8 mouse cellular contexts compared by ENCODE assay signal in genomic region chr2:33131500-33132092, GRCm38 (mm10). TPM values are rescaled to one million over a fixed set of nuclear protein-coding genes. Genes with fewer than 3 reads are reported as not detected.
DNase-seq lines count a peak whose midpoint lies in the region; ATAC-seq and TF ChIP-seq lines count a peak whose summit lies in the region.

Garnl3 (minus strand) TSS chr2:33131654.

- no peak for TF ChIP-seq POLR2A in MEL (IDR thresholded peaks at IDR 0.05; ENCODE audit: control insufficient read depth in 1 of 2, insufficient read depth in 1 of 2, low read depth in 1 of 2, low read length in 2 of 2, poor library complexity in 1 of 2)

- no peak for TF ChIP-seq EP300 in MEL (IDR thresholded peaks at IDR 0.05; ENCODE audit: low read depth in 1 of 2, low read length in 2 of 2)

- peak within 1 kb of the TSS; percentile 98 for H3K4me2 ChIP-seq in forebrain, embryonic 14.5 days (ENCODE audit: low read length)
- peak within 1 kb of the TSS; percentile 100 for H3K4me2 ChIP-seq in lung, embryonic 15.5 days

- H3K9ac ChIP-seq in MEL (ENCODE audit: control insufficient read depth, low read depth, low read length, poor library complexity, severe bottlenecking): peak within 1 kb of the TSS; percentile 13
- H3K9ac ChIP-seq in forebrain, embryonic 14.5 days (ENCODE audit: low read length): peak within 1 kb of the TSS; percentile 77
- peak within 1 kb of the TSS; percentile 37 for H3K9ac ChIP-seq in lung, embryonic 15.5 days

- H3K27me3 ChIP-seq in MEL (ENCODE audit: control insufficient read depth in 1 of 2, insufficient read depth in 2 of 2, low read length in 2 of 2): no peaks in the 10 kb centered on the region
- H3K27me3 ChIP-seq in forebrain, embryonic 14.5 days (replicated peaks; ENCODE audit: control insufficient read depth, insufficient read depth, low read length): 0 out of 2 replicates have a peak, but pooled peaks cover 5% of the 10 kb centered on the region
- peaks cover 19% of the 10 kb centered on the region for H3K27me3 ChIP-seq in lung, embryonic 15.5 days

- H3K9me3 ChIP-seq in MEL (replicated peaks; ENCODE audit: insufficient read depth, low read length): no peaks in the 10 kb centered on the region
- no peaks in the 10 kb centered on the region for H3K9me3 ChIP-seq in forebrain, embryonic 14.5 days (replicated peaks; ENCODE audit: control insufficient read depth, low read length)
- no peaks in the 10 kb centered on the region for H3K9me3 ChIP-seq in lung, embryonic 15.5 days

- H3K27ac ChIP-seq in MEL (ENCODE audit: control insufficient read depth, low read depth, low read length): no peak within 1 kb of the TSS
- no peak within 1 kb of the TSS; the same call in 1 of the 2 replicates for H3K27ac ChIP-seq in forebrain, embryonic 14.5 days (ENCODE audit: low read depth, low read length)
- H3K27ac ChIP-seq in lung, embryonic 15.5 days: peak within 1 kb of the TSS; percentile 82

- H3K4me1 ChIP-seq in MEL (ENCODE audit: control insufficient read depth in 1 of 2, insufficient read depth in 2 of 2, low read length in 2 of 2): peaks cover 4 to 14% of the 10 kb centered on the region in 2 experiments
- H3K4me1 ChIP-seq in forebrain, embryonic 14.5 days (ENCODE audit: control insufficient read depth, insufficient read depth, low read length): peaks cover 8% of the 10 kb centered on the region
- peaks cover 18% of the 10 kb centered on the region for H3K4me1 ChIP-seq in lung, embryonic 15.5 days

- peak; percentile 29 for ATAC-seq in forebrain, embryonic 14.5 days
- peak; percentile 4 to 15; a peak in 3 of 4 replicates for ATAC-seq in hematopoietic stem cell, adult 5-6 weeks (replicated peaks in 1 of 2; ENCODE audit: insufficient read depth in 1 of 2, low FRiP score in 2 of 2, low TSS enrichment in 1 of 2, low read depth in 1 of 2, poor library complexity in 2 of 2, severe bottlenecking in 2 of 2)
- ATAC-seq in lung, embryonic 15.5 days (ENCODE audit: borderline replicate concordance, extremely low read depth, low FRiP score, low TSS enrichment): peak; percentile 6; the same call in 1 of the 2 replicates

- TF ChIP-seq RAD21 in MEL (IDR thresholded peaks at IDR 0.05; ENCODE audit: low read depth, low read length): peak; percentile 35

- under 1% methylated on average over 22 of the region's 22 CpGs for WGBS in forebrain, embryonic 14.5 days
- under 1% methylated on average over 22 of the region's 22 CpGs for WGBS in lung, embryonic 15.5 days

- H3K79me2 ChIP-seq in MEL (ENCODE audit: control insufficient read depth, insufficient read depth, low read length, poor library complexity): no peaks in the 10 kb centered on the region

- peak; percentile 84 for DNase-seq in MEL (ENCODE audit: low read depth, low spot score)
- DNase-seq in brain, embryonic 18.5 days (ENCODE audit: low read depth, low spot score): peak; percentile 26
- DNase-seq in forebrain, embryonic 14.5 days (ENCODE audit: low spot score): peak; percentile 66
- DNase-seq in layer of hippocampus, adult 9-11 months: peak; percentile 81
- DNase-seq in ovary, postnatal 36 days (ENCODE audit: low spot score): peak; percentile 57
- peak; percentile 39 for DNase-seq in urinary bladder, postnatal 25 days (ENCODE audit: low spot score)

- peak within 1 kb of the TSS; percentile 61 to 82 for H3K4me3 ChIP-seq in MEL (ENCODE audit: control insufficient read depth in 1 of 2, insufficient read depth in 1 of 2, low read depth in 2 of 2, low read length in 2 of 2)
- peak within 1 kb of the TSS; percentile 66 for H3K4me3 ChIP-seq in forebrain, embryonic 14.5 days (ENCODE audit: low read depth, low read length)
- H3K4me3 ChIP-seq in lung, embryonic 15.5 days: peak within 1 kb of the TSS; percentile 80

- peak; percentile 42 to 64 (median 61) for TF ChIP-seq CTCF in MEL (IDR thresholded peaks at IDR 0.05 in 2 of 3, conservative IDR thresholded peaks at IDR 0.05 in 1 of 3; ENCODE audit: control insufficient read depth in 1 of 3, insufficient read depth in 1 of 3, low read depth in 2 of 3, low read length in 3 of 3, poor library complexity in 1 of 3, severe bottlenecking in 1 of 3)

- peaks cover 0 to 5% of the 10 kb centered on the region in 2 experiments; a peak in 1 of 4 replicates for H3K36me3 ChIP-seq in MEL (ENCODE audit: control insufficient read depth in 1 of 2, insufficient read depth in 2 of 2, low read length in 2 of 2)
- 0 out of 2 replicates have a peak, but pooled peaks cover 2% of the 10 kb centered on the region for H3K36me3 ChIP-seq in forebrain, embryonic 14.5 days (ENCODE audit: control insufficient read depth, insufficient read depth, low read length)
- no peaks in the 10 kb centered on the region for H3K36me3 ChIP-seq in lung, embryonic 15.5 days

TF ChIP-seq in MEL, 35 proteins besides CTCF, POLR2A, EP300 and RAD21:
- TF ChIP-seq SMC3 (IDR thresholded peaks at IDR 0.05; ENCODE audit: low read depth, low read length) (peak; percentile 67), MXI1 (IDR thresholded peaks at IDR 0.05; ENCODE audit: low read depth, low read length) (peak; percentile 47; the same call in 1 of the 2 replicates), ZNF384 (IDR thresholded peaks at IDR 0.05; ENCODE audit: low read depth, low read length) (no peak), ZC3H11A (IDR thresholded peaks at IDR 0.05; ENCODE audit: low read depth, low read length) (0 out of 2 replicates have a peak, but pooled peaks have one; percentile 2)

RNA-seq across cellular contexts. Expression of gene Garnl3, which starts in this region (rescaled TPM):
- 0.92 and 1.5 TPM in 2 replicates for total RNA-seq in MEL (2012; rRNA removed)
- polyA plus RNA-seq in MEL (2012; ENCODE audit: insufficient read depth in 1 of 2, insufficient read length in 2 of 2, low read depth in 1 of 2, low replicate concordance in 2 of 2, missing spikeins in 1 of 2): 1 to 10 TPM in 1 of 2 experiments, not detected in 1; 2.3 TPM
- polyA plus RNA-seq in forebrain, embryonic 14.5 days (2014; fragmentation: Nextera tagmentation; extraction: Ambion mirVana): 21.3 and 33.6 TPM in 2 replicates
- total RNA-seq in hematopoietic stem cell, adult 5-6 weeks (2017): 3.8 and 5.7 TPM in 2 replicates
- 10.3 and 10.4 TPM in 2 replicates for polyA plus RNA-seq in lung, embryonic 15.5 days (2015; fragmentation: Nextera tagmentation; extraction: Ambion mirVana)

Comparison
In these comparisons a context has a peak if more than half of its experiments do, and no peak if none do; other contexts are left out.
1. DNase-seq: peak in every context shown above with its lines; median percentile 84 in MEL; 81 in layer of hippocampus, adult 9-11 months; 66 in forebrain, embryonic 14.5 days; 57 in ovary, postnatal 36 days; 39 in urinary bladder, postnatal 25 days; 26 in brain, embryonic 18.5 days.
2. H3K9ac ChIP-seq: peak in every context shown above with its lines; median percentile 77 in forebrain, embryonic 14.5 days; 37 in lung, embryonic 15.5 days; 13 in MEL.